Mouse (Mus musculus) urinary bladder, adult 2 months (tissue): ENCODE results near the gene Btbd19. TPM values are rescaled to one million over a fixed set of nuclear protein-coding genes. Genes with fewer than 3 reads are reported as not detected.

ENCODE experiments used
- DNase-seq: peaks from one replicate; pipeline ENCODE4 v3.0.0; 2022; ENCODE audit warnings: low spot score
- polyA plus RNA-seq: library from polyadenylated mRNA; depleted of rRNA; stranded (reverse); fragments of >200 nt; gene quantifications from 2 replicates; pipeline ENCODE4 v1.2.3, GENCODE M21; 2012

Gene Btbd19
- polyA plus RNA-seq, 1 experiment, result 19.4 TPM

- no peak for DNase-seq
Observed at GRCm38 (mm10) chr4:117115592-117115991, 9.9 kb downstream of the Btbd19 start.

- DNase-seq, result no peak
Observed at GRCm38 (mm10) chr4:117113237-117113636, 12.3 kb downstream of the Btbd19 start.

- DNase-seq, result no peak
Observed at GRCm38 (mm10) chr4:117110985-117111384, 14.5 kb downstream of the Btbd19 start.

- no peak for DNase-seq
Observed at GRCm38 (mm10) chr4:117110249-117110648, 15.3 kb downstream of the Btbd19 start.

- DNase-seq, result no peak
Observed at GRCm38 (mm10) chr4:117109330-117109729, 16.2 kb downstream of the Btbd19 start.

GRCm38 (mm10) chr4:117108524-117108849 is 17.0 kb downstream of the Btbd19 start:
- DNase-seq, result no peak

GRCm38 (mm10) chr4:117107813-117108523 is 17.6 kb downstream of the Btbd19 start:
- no peak for DNase-seq

- DNase-seq, result no peak
Observed at GRCm38 (mm10) chr4:117105127-117105526, 20.4 kb downstream of the Btbd19 start.

GRCm38 (mm10) chr4:117104672-117105071 is 20.9 kb downstream of the Btbd19 start:
- DNase-seq, result no peak

GRCm38 (mm10) chr4:117101218-117101617 is 24.3 kb downstream of the Btbd19 start:
- no peak for DNase-seq

GRCm38 (mm10) chr4:117100036-117100435 is 25.5 kb downstream of the Btbd19 start:
- no peak for DNase-seq

GRCm38 (mm10) chr4:117098764-117099036 is 26.8 kb downstream of the Btbd19 start:
- no peak for DNase-seq

GRCm38 (mm10) chr4:117097969-117098763 is 27.4 kb downstream of the Btbd19 start:
- DNase-seq, result no peak

GRCm38 (mm10) chr4:117096666-117097065 is 28.9 kb downstream of the Btbd19 start:
- no peak for DNase-seq

- peak; percentile 29 for DNase-seq
Observed at GRCm38 (mm10) chr4:117095551-117096452, 29.7 kb downstream of the Btbd19 start, which contains the start of gene Ptch2. Ptch2 (plus strand) TSS chr4:117096075.

GRCm38 (mm10) chr4:117094626-117095361 is 30.7 kb downstream of the Btbd19 start:
- DNase-seq, result no peak

GRCm38 (mm10) chr4:117090586-117090985 is 34.9 kb downstream of the Btbd19 start:
- DNase-seq, result no peak

GRCm38 (mm10) chr4:117087948-117088640 is 37.4 kb downstream of the Btbd19 start:
- no peak for DNase-seq

GRCm38 (mm10) chr4:117071183-117071582 is 54.3 kb downstream of the Btbd19 start:
- no peak for DNase-seq

- DNase-seq, result no peak
Observed at GRCm38 (mm10) chr4:117070624-117071023, 54.9 kb downstream of the Btbd19 start.

- no peak for DNase-seq
Observed at GRCm38 (mm10) chr4:117069647-117070046, 55.9 kb downstream of the Btbd19 start.
